Mouse (Mus musculus) myocyte (in vitro differentiated cells): ENCODE measurements around the gene Foxp2. TPM values are rescaled to one million over a fixed set of nuclear protein-coding genes. Genes with fewer than 3 reads are reported as not detected.

ENCODE experiments used
- H3K27me3 ChIP-seq: one replicate; pipeline ENCODE4 v1.6.1; 2011; ENCODE audit not compliant: control insufficient read depth, insufficient read depth, insufficient read length
- H3K36me3 ChIP-seq: one replicate; pipeline ENCODE4 v1.6.1; 2011; ENCODE audit not compliant: control insufficient read depth, insufficient read depth
- H3K4me2 ChIP-seq: one replicate; pipeline ENCODE4 v1.6.1; 2011; ENCODE audit warnings: low read depth, control low read depth
- H3K4me3 ChIP-seq: one replicate; pipeline ENCODE4 v1.5.1; 2011; ENCODE audit warnings: mild to moderate bottlenecking, control low read depth, moderate library complexity
- H3K79me2 ChIP-seq: one replicate; pipeline ENCODE4 v1.6.1; 2011; ENCODE audit not compliant: control insufficient read depth, insufficient read depth
- H3ac ChIP-seq: one replicate; pipeline ENCODE4 v1.6.1; 2011; ENCODE audit not compliant: control insufficient read depth, insufficient read length
- CEBPB ChIP-seq: IDR thresholded peaks from 2 replicates; pipeline ENCODE4 v1.6.1; 2011; ENCODE audit warnings: mild to moderate bottlenecking, moderate library complexity; ENCODE audit not compliant: poor library complexity, insufficient read depth, severe bottlenecking
- E2F4 ChIP-seq: IDR thresholded peaks from one replicate; pipeline ENCODE4 v1.6.1; 2011; ENCODE audit warnings: mild to moderate bottlenecking, control low read depth, moderate library complexity; ENCODE audit not compliant: insufficient read depth
- MAX ChIP-seq: IDR thresholded peaks from one replicate; pipeline ENCODE4 v1.6.1; 2011; ENCODE audit warnings: low read depth, mild to moderate bottlenecking, control low read depth
- MYOD1 ChIP-seq, 3 experiments: IDR thresholded peaks; one replicate each; pipeline ENCODE4 v1.6.1; 2011; ENCODE audit warnings: control low read depth in 2 of 3, low read depth in 2 of 3, mild to moderate bottlenecking in 2 of 3, moderate library complexity in 1 of 3; ENCODE audit not compliant: insufficient read length in 2 of 3, control insufficient read depth in 1 of 3
- MYOG ChIP-seq, 3 experiments: IDR thresholded peaks; one replicate each; pipeline ENCODE4 v1.6.1; 2011; ENCODE audit warnings: control low read depth in 2 of 3, low read depth in 2 of 3, mild to moderate bottlenecking in 2 of 3; ENCODE audit not compliant: insufficient read length in 2 of 3, control insufficient read depth in 1 of 3, insufficient read depth in 1 of 3
- POLR2A ChIP-seq: IDR thresholded peaks from one replicate; pipeline ENCODE4 v1.6.1; 2011; ENCODE audit warnings: low read depth, mild to moderate bottlenecking, control low read depth, moderate library complexity; ENCODE audit not compliant: insufficient read length
- POLR2AphosphoS2 ChIP-seq: IDR thresholded peaks from one replicate; pipeline ENCODE4 v1.6.1; 2011; ENCODE audit warnings: low read depth, control low read depth; ENCODE audit not compliant: insufficient read length
- REST ChIP-seq: IDR thresholded peaks from one replicate; pipeline ENCODE4 v1.6.1; 2011; ENCODE audit warnings: mild to moderate bottlenecking, control low read depth, moderate library complexity; ENCODE audit not compliant: insufficient read depth, insufficient read length
- SRF ChIP-seq: IDR thresholded peaks from one replicate; pipeline ENCODE4 v1.6.1; 2011; ENCODE audit warnings: low read depth; ENCODE audit not compliant: control insufficient read depth, insufficient read length
- TCF12 ChIP-seq: IDR thresholded peaks from one replicate; pipeline ENCODE4 v1.6.1; 2011; ENCODE audit warnings: mild to moderate bottlenecking, control low read depth; ENCODE audit not compliant: poor library complexity, insufficient read depth, severe bottlenecking
- TCF3 ChIP-seq: IDR thresholded peaks from one replicate; pipeline ENCODE4 v1.6.1; 2011; ENCODE audit warnings: low read depth, control low read depth; ENCODE audit not compliant: insufficient read length
- USF1 ChIP-seq: IDR thresholded peaks from one replicate; pipeline ENCODE4 v1.6.1; 2011; ENCODE audit warnings: low read depth, mild to moderate bottlenecking, control low read depth, moderate library complexity
- polyA plus RNA-seq: library from polyadenylated mRNA; unstranded; fragments of >200 nt; fragmentation: generic; extraction: Trizol; gene quantifications from one replicate; pipeline ENCODE4 v1.2.1, GENCODE M21; 2012; ENCODE audit warnings: missing spikeins

Gene Foxp2
- polyA plus RNA-seq, 1 experiment = not detected

- Histone ChIP-seq H3K4me3 (no peak overlapping the region), H3K36me3 (no peaks in the 10 kb centered on the region), H3ac (no peak overlapping the region), H3K79me2 (no peaks in the 10 kb centered on the region), H3K27me3 (no peaks in the 10 kb centered on the region), H3K4me2 (no peak overlapping the region)
- TF ChIP-seq POLR2A (no peak), MAX (no peak), REST (no peak), TCF3 (no peak), POLR2AphosphoS2 (no peak), TCF12 (no peak), USF1 (no peak), SRF (no peak), E2F4 (no peak), MYOG (IDR thresholded peaks at IDR 0.05; ENCODE audit: control insufficient read depth in 1 of 3, insufficient read depth in 1 of 3, insufficient read length in 2 of 3, low read depth in 2 of 3) (no peak), MYOD1 (IDR thresholded peaks at IDR 0.05; ENCODE audit: control insufficient read depth in 1 of 3, insufficient read length in 2 of 3, low read depth in 2 of 3) (no peak), CEBPB (no peak)
Measured at GRCm38 (mm10) chr6:14903271-14903965, 2.3 kb downstream of the Foxp2 start.

GRCm38 (mm10) chr6:14915066-14915465 lies 13.9 kb downstream of the Foxp2 start:
- Histone ChIP-seq H3ac (no peak overlapping the region), H3K27me3 (no peaks in the 10 kb centered on the region), H3K36me3 (no peaks in the 10 kb centered on the region), H3K4me3 (no peak overlapping the region), H3K4me2 (no peak overlapping the region), H3K79me2 (no peaks in the 10 kb centered on the region)
- TF ChIP-seq MYOG (IDR thresholded peaks at IDR 0.05; ENCODE audit: control insufficient read depth in 1 of 3, insufficient read depth in 1 of 3, insufficient read length in 2 of 3, low read depth in 2 of 3) (no peak), MYOD1 (IDR thresholded peaks at IDR 0.05; ENCODE audit: control insufficient read depth in 1 of 3, insufficient read length in 2 of 3, low read depth in 2 of 3) (no peak), POLR2A (no peak), MAX (no peak), TCF12 (no peak), CEBPB (no peak), POLR2AphosphoS2 (no peak), REST (no peak), E2F4 (no peak)

- H3K4me2 ChIP-seq = no peak overlapping the region
- no peaks in the 10 kb centered on the region for H3K79me2 ChIP-seq
- no peak overlapping the region for H3K4me3 ChIP-seq
- H3K36me3 ChIP-seq = no peaks in the 10 kb centered on the region
- no peak for TF ChIP-seq TCF3
- no peak for TF ChIP-seq REST
- no peak for TF ChIP-seq E2F4
- no peak for TF ChIP-seq CEBPB
- TF ChIP-seq POLR2AphosphoS2 = no peak
- no peak for TF ChIP-seq USF1
- no peak for TF ChIP-seq SRF
- no peak for TF ChIP-seq TCF12
- TF ChIP-seq MYOD1 (IDR thresholded peaks at IDR 0.05; ENCODE audit: control insufficient read depth in 1 of 3, insufficient read length in 2 of 3, low read depth in 2 of 3) = no peak
- H3K27me3 ChIP-seq = no peaks in the 10 kb centered on the region
- no peak overlapping the region for H3ac ChIP-seq
Measured at GRCm38 (mm10) chr6:14922704-14923103, 21.6 kb downstream of the Foxp2 start.

- H3K36me3 ChIP-seq = no peaks in the 10 kb centered on the region
- H3K79me2 ChIP-seq = no peaks in the 10 kb centered on the region
- TF ChIP-seq TCF12 (no peak), MYOG (IDR thresholded peaks at IDR 0.05; ENCODE audit: control insufficient read depth in 1 of 3, insufficient read depth in 1 of 3, insufficient read length in 2 of 3, low read depth in 2 of 3) (no peak), REST (no peak), E2F4 (no peak), POLR2A (no peak), TCF3 (no peak), MYOD1 (IDR thresholded peaks at IDR 0.05; ENCODE audit: control insufficient read depth in 1 of 3, insufficient read length in 2 of 3, low read depth in 2 of 3) (no peak), MAX (no peak), USF1 (no peak), SRF (no peak), POLR2AphosphoS2 (no peak), CEBPB (no peak)
- no peak overlapping the region for H3K4me2 ChIP-seq
- H3K4me3 ChIP-seq = no peak overlapping the region
- H3K27me3 ChIP-seq = no peaks in the 10 kb centered on the region
- H3ac ChIP-seq = no peak overlapping the region
Measured at GRCm38 (mm10) chr6:14924976-14925489, 23.9 kb downstream of the Foxp2 start.

- Histone ChIP-seq H3K79me2 (no peaks in the 10 kb centered on the region), H3K27me3 (no peaks in the 10 kb centered on the region), H3K36me3 (no peaks in the 10 kb centered on the region), H3K4me3 (no peak overlapping the region), H3K4me2 (no peak overlapping the region), H3ac (no peak overlapping the region)
- TF ChIP-seq MAX (no peak), MYOG (IDR thresholded peaks at IDR 0.05; ENCODE audit: control insufficient read depth in 1 of 3, insufficient read depth in 1 of 3, insufficient read length in 2 of 3, low read depth in 2 of 3) (no peak), SRF (no peak), CEBPB (no peak), TCF12 (no peak), REST (no peak), E2F4 (no peak), POLR2A (no peak), POLR2AphosphoS2 (no peak), TCF3 (no peak), USF1 (no peak), MYOD1 (IDR thresholded peaks at IDR 0.05; ENCODE audit: control insufficient read depth in 1 of 3, insufficient read length in 2 of 3, low read depth in 2 of 3) (no peak)
Measured at GRCm38 (mm10) chr6:14951060-14951459, 49.9 kb downstream of the Foxp2 start.
